Mouse (Mus musculus): ENCODE data around the gene Wdr20rt. TPM values are rescaled to one million over a fixed set of nuclear protein-coding genes. Genes with fewer than 3 reads are reported as not detected.

Gene Wdr20rt
- 0.49 TPM for polyA plus RNA-seq (2017; shearing (Covaris generic))

DNA sequence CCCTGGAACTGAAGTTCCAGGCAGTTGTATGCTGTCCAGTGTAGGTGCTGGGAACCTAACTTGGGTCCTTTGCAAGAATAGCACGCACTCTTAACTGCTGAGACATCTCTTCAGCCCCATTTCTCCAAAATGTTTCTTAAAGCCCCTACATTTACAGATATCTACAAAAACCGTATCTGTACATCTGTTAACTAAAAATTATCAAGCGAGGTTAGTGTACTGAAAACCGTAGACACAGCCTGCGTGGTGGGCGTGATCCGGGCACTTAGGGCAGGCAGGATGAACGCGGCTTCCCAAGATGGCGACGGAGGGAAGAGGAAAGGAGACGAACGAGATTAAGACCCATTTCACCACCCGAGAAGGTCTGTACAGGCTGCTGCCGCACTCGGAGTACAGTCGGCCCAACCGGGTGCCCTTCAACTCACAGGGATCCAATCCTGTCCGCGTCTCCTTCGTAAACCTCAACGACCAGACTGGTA, at the start of gene Wdr20rt:
Gene Wdr20rt, plus strand, starts transcription at position 51 of the 479 bp plus-strand sequence.

Other genes with a start within 250 kb of the Wdr20rt start
- gene Prpf39, start 189.2 kb upstream of the Wdr20rt start, polyA plus RNA-seq (2017; shearing (Covaris generic)) = 75.0 TPM
- 207 TPM for gene Fkbp3, start 151.5 kb upstream of the Wdr20rt start, polyA plus RNA-seq (2017; shearing (Covaris generic))
- gene Fancm, start 149.9 kb upstream of the Wdr20rt start, polyA plus RNA-seq (2017; shearing (Covaris generic)) = 12.2 TPM
- gene Mis18bp1, start 52.9 kb upstream of the Wdr20rt start, polyA plus RNA-seq (2017; shearing (Covaris generic)) = 0.62 TPM